Mouse (Mus musculus): Measurements from ENCODE around the gene Siglece.

- TF ChIP-seq POLR2A (IDR thresholded peaks at IDR 0.05; ENCODE audit: low read depth, low read length), result no peak
- TF ChIP-seq CTCF (conservative IDR thresholded peaks at IDR 0.05; ENCODE audit: insufficient read depth, insufficient read length, low read depth, low read length), result no peak
These were observed at the start of gene Siglece for GRCm38 (mm10) chr7:43660002-43660401.

Measured in kidney, adult 2 months (tissue).